Mouse (Mus musculus) retina, adult 2 months (tissue): Measurements from ENCODE around the gene Osbpl5.
"Not testable (repeated sequence)": the region's sequence is repeated elsewhere in the genome, so short reads cannot be mapped to it uniquely, and the experiment has no call there.

Experiments used
- DNase-seq: peaks from one replicate; pipeline ENCODE4 v3.0.0-alpha.2; 2012; ENCODE audit warnings: low read depth, low spot score

The Osbpl5 gene

GRCm38 (mm10) chr7:143649034-143649768 is 107.6 kb downstream of the Osbpl5 start, which contains the start of gene Tnfrsf22:
Gene Tnfrsf22 (minus strand): TSS chr7:143649661.
- DNase-seq: peak; percentile 34

DNA sequence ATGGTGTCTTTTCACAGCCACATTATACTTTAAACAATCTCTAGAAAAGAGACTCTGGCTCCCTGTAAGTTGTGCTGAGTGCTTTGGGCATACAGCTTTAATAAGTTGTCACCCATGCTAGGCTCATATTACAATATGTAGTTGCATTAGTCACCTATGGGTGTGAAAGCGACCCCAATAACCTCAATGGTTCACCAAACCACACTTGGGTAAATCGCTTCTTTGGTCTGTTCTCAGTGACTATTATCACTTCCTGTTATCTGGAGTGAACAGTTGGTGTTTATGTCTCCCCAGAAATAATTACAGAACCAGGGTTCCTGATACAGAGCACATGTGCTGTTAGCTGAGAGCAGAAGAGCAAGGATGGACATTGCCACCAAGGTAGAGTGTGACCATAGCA is 112.8 kb downstream of the Osbpl5 start:
- DNase-seq: not testable (repeated sequence)
